Comparison of ENCODE assay signal across 8 mouse cellular contexts in genomic region chr11:22003341-22003981, GRCm38 (mm10). TPM values are rescaled to one million over a fixed set of nuclear protein-coding genes. Genes with fewer than 3 reads are reported as not detected.
A peak's percentile ranks its signal among the peaks of the same experiment; 100 is the strongest.
DNase-seq lines count a peak whose midpoint lies in the region; ATAC-seq and TF ChIP-seq lines count a peak whose summit lies in the region.
"Had no signal": no experiment of that assay in that cellular context is flagged by ENCODE, and none has a peak within 500 bp of the region (broad histone marks: within the 10 kb centered on the region; RNA-seq: fewer than 3 reads in every experiment).

No protein-coding gene starts in this region.

- DNase-seq in liver, embryonic 11.5 days (ENCODE audit: low spot score): peak; percentile 66
- no peak for DNase-seq in liver
- DNase-seq in spleen, adult 12 weeks (ENCODE audit: low spot score): no peak

- no peak for TF ChIP-seq POLR2A in cortical plate, adult 2 months (IDR thresholded peaks at IDR 0.05; ENCODE audit: extremely low read depth, insufficient read depth, low read length)

- 0 out of 2 replicates have a peak overlapping the region, but pooled peaks have one; percentile 30 for H3K4me3 ChIP-seq in liver, embryonic 11.5 days (ENCODE audit: low read depth, low read length)
- peak overlapping the region; percentile 47; the same call in 1 of the 2 replicates for H3K4me3 ChIP-seq in cortical plate, adult 2 months (ENCODE audit: insufficient read depth, low read length)
- peak overlapping the region; percentile 63 for H3K4me3 ChIP-seq in forebrain, embryonic 15.5 days
- H3K4me3 ChIP-seq in intestine, embryonic 15.5 days (replicated peaks): no peak overlapping the region
- H3K4me3 ChIP-seq in megakaryocyte, embryonic 14.5 days (replicated peaks): peak overlapping the region; percentile 86

- no peaks in the 10 kb centered on the region for H3K9me3 ChIP-seq in liver, embryonic 11.5 days (ENCODE audit: control insufficient read depth, low read length)
- no peaks in the 10 kb centered on the region for H3K9me3 ChIP-seq in forebrain, embryonic 15.5 days
- no peaks in the 10 kb centered on the region for H3K9me3 ChIP-seq in intestine, embryonic 15.5 days
- H3K9me3 ChIP-seq in megakaryocyte, embryonic 14.5 days: no peaks in the 10 kb centered on the region

- H3K27ac ChIP-seq in liver, embryonic 11.5 days (ENCODE audit: low read depth, low read length): no peak overlapping the region
- peak overlapping the region; percentile 61; the same call in 1 of the 2 replicates for H3K27ac ChIP-seq in cortical plate, adult 2 months (ENCODE audit: insufficient read depth, low read length)
- H3K27ac ChIP-seq in forebrain, embryonic 15.5 days (replicated peaks): peak overlapping the region; percentile 93
- H3K27ac ChIP-seq in intestine, embryonic 15.5 days: no peak overlapping the region

- ATAC-seq in liver, embryonic 11.5 days (replicated peaks; ENCODE audit: low FRiP score): no peak
- no peak for ATAC-seq in forebrain, embryonic 15.5 days (replicated peaks)
- ATAC-seq in intestine, embryonic 15.5 days: no peak

- H3K4me1 ChIP-seq in liver, embryonic 11.5 days (replicated peaks; ENCODE audit: control insufficient read depth, insufficient read depth, low read length): peaks cover 7% of the 10 kb centered on the region; the same call in 1 of the 2 replicates
- no peaks in the 10 kb centered on the region for H3K4me1 ChIP-seq in cortical plate, adult 2 months (ENCODE audit: control insufficient read depth, insufficient read depth, low read length)
- H3K4me1 ChIP-seq in forebrain, embryonic 15.5 days: peaks cover 67% of the 10 kb centered on the region
- H3K4me1 ChIP-seq in intestine, embryonic 15.5 days (replicated peaks): peaks cover 27% of the 10 kb centered on the region
- H3K4me1 ChIP-seq in megakaryocyte, embryonic 14.5 days: peaks cover 68% of the 10 kb centered on the region

- H3K4me2 ChIP-seq in liver, embryonic 11.5 days: no peak overlapping the region; the same call in 1 of the 2 replicates
- peak overlapping the region; percentile 77 for H3K4me2 ChIP-seq in forebrain, embryonic 15.5 days (replicated peaks)
- 0 out of 2 replicates have a peak overlapping the region, but pooled peaks have one; percentile 2 for H3K4me2 ChIP-seq in intestine, embryonic 15.5 days (replicated peaks)

- H3K9ac ChIP-seq in liver, embryonic 11.5 days (ENCODE audit: low read depth, low read length): no peak overlapping the region
- peak overlapping the region; percentile 71 for H3K9ac ChIP-seq in forebrain, embryonic 15.5 days (replicated peaks)
- no peak overlapping the region for H3K9ac ChIP-seq in intestine, embryonic 15.5 days

- H3K27me3 ChIP-seq in liver, embryonic 11.5 days (replicated peaks; ENCODE audit: control insufficient read depth, insufficient read depth, low read length): peaks cover 99% of the 10 kb centered on the region
- peaks cover 19% of the 10 kb centered on the region for H3K27me3 ChIP-seq in forebrain, embryonic 15.5 days
- peaks cover 85% of the 10 kb centered on the region for H3K27me3 ChIP-seq in intestine, embryonic 15.5 days (replicated peaks)
- H3K27me3 ChIP-seq in megakaryocyte, embryonic 14.5 days (replicated peaks): peaks cover 95% of the 10 kb centered on the region

- no peak for TF ChIP-seq CTCF in cortical plate, adult 2 months (IDR thresholded peaks at IDR 0.05; ENCODE audit: extremely low read depth, insufficient read depth, low read length)

- no peaks in the 10 kb centered on the region for H3K36me3 ChIP-seq in liver, embryonic 11.5 days (ENCODE audit: control insufficient read depth, insufficient read depth, low read length)
- H3K36me3 ChIP-seq in forebrain, embryonic 15.5 days: no peaks in the 10 kb centered on the region
- no peaks in the 10 kb centered on the region for H3K36me3 ChIP-seq in intestine, embryonic 15.5 days
- no peaks in the 10 kb centered on the region for H3K36me3 ChIP-seq in megakaryocyte, embryonic 14.5 days (replicated peaks; ENCODE audit: low read length)

- WGBS in liver, embryonic 11.5 days: 1% methylated on average over 31 of the region's 31 CpGs
- WGBS in forebrain, embryonic 15.5 days: 1% methylated on average over 31 of the region's 31 CpGs
- WGBS in intestine, embryonic 15.5 days: 1% methylated on average over 31 of the region's 31 CpGs

RNA-seq across cellular contexts. Expression of gene Otx1, which starts 0.8 kb away (rescaled TPM):
- polyA plus RNA-seq in liver, embryonic 11.5 days (2014; fragmentation: Nextera tagmentation; extraction: Ambion mirVana): 0.08 TPM in 1 of 2 replicates, not detected in the other
- 5.6 and 5.9 TPM in 2 replicates for polyA plus RNA-seq in cortical plate, adult 2 months (2012; rRNA removed)
- 9.8 and 10.6 TPM in 2 replicates for polyA plus RNA-seq in forebrain, embryonic 15.5 days (2015; fragmentation: Nextera tagmentation; extraction: Ambion mirVana)
- not detected in 2 replicates for polyA plus RNA-seq in intestine, embryonic 15.5 days (2015; fragmentation: Nextera tagmentation; extraction: Ambion mirVana)
- not detected in 2 replicates for polyA plus RNA-seq in megakaryocyte, embryonic 14.5 days (2012; ENCODE audit: insufficient read depth, low replicate concordance)
- polyA plus RNA-seq: large intestine, adult 2 months had no signal

Comparison
In these comparisons a context has a peak if more than half of its experiments do, and no peak if none do; other contexts are left out.
1. H3K27ac ChIP-seq: peak in cortical plate, adult 2 months (single experiment) and forebrain, embryonic 15.5 days (single experiment); none in liver, embryonic 11.5 days (single experiment) and intestine, embryonic 15.5 days (single experiment).